Mouse (Mus musculus) fibroblast of lung, adult 2 months (primary cell): ENCODE measurements around the gene Gm10471.
"Not testable (repeated sequence)": the region's sequence is repeated elsewhere in the genome, so short reads cannot be mapped to it uniquely, and the experiment has no call there.

Source experiments
- DNase-seq: peaks from one replicate; pipeline ENCODE4 v3.0.0-alpha.2; 2011; ENCODE audit warnings: low read depth

Gm10471 gene

GRCm38 (mm10) chr5:26089191-26089590, at the start of gene Gm10471:
Gene Gm10471, minus strand, starts transcription at chr5:26089291.
- not testable (repeated sequence) for DNase-seq

- not testable (repeated sequence) for DNase-seq
These were observed 32.2 kb upstream of the Gm10471 start, which contains the start of gene Gm10220 for GRCm38 (mm10) chr5:26121321-26121720. Gene Gm10220, minus strand, starts transcription at chr5:26121421.

GRCm38 (mm10) chr5:26105262-26105661, 16.2 kb upstream of the Gm10471 start, which contains the start of gene 5031410I06Rik:
Gene 5031410I06Rik, minus strand, starts transcription at chr5:26105362.
- DNase-seq, result not testable (repeated sequence)

GRCm38 (mm10) chr5:26079023-26079422, 10.1 kb downstream of the Gm10471 start:
- DNase-seq, result not testable (repeated sequence)

GRCm38 (mm10) chr5:26070716-26071115, 18.4 kb downstream of the Gm10471 start:
- no peak for DNase-seq

- not testable (repeated sequence) for DNase-seq
These were observed 30.6 kb downstream of the Gm10471 start, which contains the start of gene Gm7347 for GRCm38 (mm10) chr5:26058481-26058880. Gene Gm7347, minus strand, starts transcription at chr5:26058581.

GRCm38 (mm10) chr5:26039458-26039857, 49.6 kb downstream of the Gm10471 start, which contains the start of gene Speer4a:
Gene Speer4a, minus strand, starts transcription at chr5:26039558.
- not testable (repeated sequence) for DNase-seq
